Mouse (Mus musculus) spleen, postnatal 10 days (tissue): ENCODE measurements at regions not wholly inside any gene's neighbourhood (a gene's known extent, or its start where the extent isn't known, plus 50 kb on each side); places are given as distances from the start of the nearest gene placed in this dataset.

Experiments
- DNase-seq, 2 experiments: peaks; one replicate each; pipeline ENCODE4 v3.0.0; 2021 to 2022; ENCODE audit warnings: low spot score in 2 of 2

DNA sequence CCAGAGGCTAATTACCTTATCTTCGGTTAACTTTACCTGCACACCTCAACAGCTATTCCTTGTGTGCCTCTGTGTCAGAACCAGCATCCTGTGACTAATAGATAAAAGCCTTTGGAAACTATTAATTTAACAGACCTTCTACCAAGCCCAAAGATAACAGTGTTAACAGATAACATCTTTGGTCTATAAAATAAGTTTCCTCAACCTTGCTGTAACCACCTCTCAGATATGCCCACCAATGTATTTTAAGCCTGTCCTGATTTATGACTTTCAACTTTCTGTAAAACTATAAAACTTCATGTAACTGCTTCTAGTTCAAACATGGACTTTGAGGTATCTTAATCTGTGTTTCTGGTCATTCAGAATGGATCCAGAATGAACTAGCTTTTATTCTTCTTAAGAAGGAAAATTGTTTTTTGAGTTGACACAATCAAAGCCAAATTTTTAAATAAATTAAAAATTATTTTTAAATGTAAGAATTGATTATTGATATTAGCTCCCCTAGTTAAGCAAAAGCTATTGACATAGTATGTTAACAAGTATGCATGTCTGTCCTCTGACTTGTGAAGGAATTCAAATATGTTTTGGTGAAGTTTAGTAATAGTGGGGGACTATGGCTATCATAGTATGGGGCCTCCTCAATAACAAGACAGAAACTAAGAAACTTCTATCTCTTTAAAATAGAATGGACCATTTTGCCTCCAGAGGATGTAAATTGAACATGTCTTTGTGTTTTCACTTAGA, 238.7 kb upstream of the Marcks start:
- DNase-seq: no peak

DNA sequence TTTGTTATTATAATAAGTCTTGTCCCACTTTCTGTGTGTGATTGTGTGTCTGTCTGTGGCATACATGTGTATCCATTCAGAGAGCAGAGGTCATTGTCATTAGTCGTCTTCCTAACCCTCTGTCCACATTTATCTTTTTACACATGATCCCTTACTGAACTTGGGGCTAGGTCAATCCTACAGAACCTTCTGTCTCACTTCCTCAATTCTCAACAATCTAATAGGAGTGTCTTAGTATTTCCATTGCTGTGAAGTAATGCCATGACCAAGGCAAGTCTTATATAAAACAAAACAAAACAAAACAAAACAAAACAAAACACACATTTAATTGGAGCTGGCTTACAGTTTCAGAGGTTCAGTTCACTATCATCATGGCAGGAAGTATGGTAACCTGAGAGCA, 237.5 kb upstream of the Marcks start:
- DNase-seq: no peak

DNA sequence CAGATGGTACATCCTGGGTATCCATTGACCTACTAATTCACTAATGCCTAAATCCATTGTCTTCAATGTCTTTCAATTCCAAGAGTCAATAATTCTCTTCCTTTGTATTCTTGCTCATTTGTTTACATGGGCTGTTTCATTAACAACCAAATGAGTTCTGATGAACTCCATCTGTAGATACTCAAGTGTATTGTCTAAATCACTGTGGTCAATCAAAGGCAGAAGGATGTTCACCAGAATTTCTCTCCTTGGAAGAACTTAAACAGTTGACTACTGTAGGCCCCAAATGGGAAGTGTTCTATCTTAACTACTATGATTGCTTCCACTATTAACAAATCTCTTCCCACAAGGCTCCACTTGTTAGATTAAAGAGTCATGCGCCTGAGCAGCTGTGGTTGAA, 236.9 kb upstream of the Marcks start:
- DNase-seq: no peak

DNA sequence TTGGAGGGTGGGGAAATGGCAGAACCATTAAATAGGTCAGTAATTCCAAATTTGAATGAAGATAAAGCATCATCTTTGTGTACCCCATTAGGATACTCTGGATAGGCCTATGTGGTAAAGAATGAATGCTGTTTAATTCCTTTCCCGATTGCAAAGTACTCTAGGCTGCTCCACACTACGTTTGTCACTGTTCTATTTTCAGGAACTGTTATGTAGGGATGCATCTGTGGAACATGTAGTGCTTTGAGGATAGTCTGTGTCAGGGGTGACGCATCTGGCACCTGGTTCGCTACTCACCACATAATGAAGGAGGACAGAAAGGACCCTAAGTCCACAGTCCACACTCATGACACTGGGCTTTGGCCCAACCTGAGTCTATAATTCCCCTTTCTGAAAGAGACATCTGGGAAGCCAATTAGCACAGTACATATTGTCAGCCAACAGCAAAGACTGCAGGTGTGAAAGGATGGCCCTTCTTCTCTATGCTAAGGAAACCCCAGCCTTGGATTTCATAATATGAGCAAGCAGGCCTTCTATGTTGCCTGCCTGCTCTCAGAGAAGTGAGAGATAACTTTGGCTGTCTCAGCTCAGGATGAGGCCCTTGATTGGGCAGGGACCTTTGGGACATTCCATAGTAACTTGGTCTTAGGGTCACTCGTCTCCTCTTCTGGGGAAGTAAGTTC, 230.4 kb upstream of the Marcks start:
- DNase-seq: no peak

GRCm38 (mm10) chr10:37367796-37368195, 229.1 kb upstream of the Marcks start:
- no peak for DNase-seq

- no peak for DNase-seq
Measured at GRCm38 (mm10) chr10:37364506-37364905, 225.8 kb upstream of the Marcks start.

GRCm38 (mm10) chr10:37360985-37361384, 222.3 kb upstream of the Marcks start:
- DNase-seq: no peak

DNA sequence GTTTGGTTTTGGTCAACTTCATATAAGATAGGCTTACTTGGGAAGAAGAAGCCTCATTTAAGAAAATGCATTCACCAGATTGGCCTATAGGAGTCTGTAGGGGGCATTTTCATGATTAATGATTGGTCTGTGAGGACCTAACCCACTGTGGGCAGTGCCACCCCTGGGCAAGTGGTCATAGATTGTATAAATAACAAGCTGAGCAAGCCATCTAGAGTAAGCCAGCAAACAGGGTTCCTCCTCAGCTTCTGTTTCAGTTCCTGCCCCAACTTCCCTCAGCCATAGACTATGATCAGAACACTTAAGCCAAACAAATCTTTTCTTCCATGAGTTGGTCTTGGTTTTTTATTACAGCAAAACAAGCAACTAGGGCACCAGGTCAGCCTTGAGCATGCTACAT, 220.2 kb upstream of the Marcks start:
- DNase-seq: no peak

DNA sequence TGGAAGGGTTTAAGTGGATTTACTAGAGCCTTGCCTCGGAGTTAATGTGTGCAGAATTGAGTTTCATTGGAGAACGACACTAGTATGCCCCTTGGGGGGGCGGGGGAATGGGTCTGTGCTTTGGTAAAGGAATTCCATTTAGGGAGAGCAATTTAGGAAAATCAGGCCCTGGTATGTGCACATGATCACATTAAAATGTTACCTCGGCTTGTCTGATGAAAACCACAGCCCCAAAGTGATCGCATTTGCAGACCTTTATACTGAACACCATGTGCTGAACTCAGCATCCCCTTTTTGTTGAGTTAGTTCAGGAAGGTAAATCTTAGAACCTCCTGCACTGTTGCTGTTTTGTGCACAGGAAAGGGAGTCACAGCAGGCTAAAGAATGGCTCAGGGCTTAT, 219.6 kb upstream of the Marcks start:
- DNase-seq: no peak

- DNase-seq: no peak
Measured at GRCm38 (mm10) chr10:37357304-37358060, 218.8 kb upstream of the Marcks start.

DNA sequence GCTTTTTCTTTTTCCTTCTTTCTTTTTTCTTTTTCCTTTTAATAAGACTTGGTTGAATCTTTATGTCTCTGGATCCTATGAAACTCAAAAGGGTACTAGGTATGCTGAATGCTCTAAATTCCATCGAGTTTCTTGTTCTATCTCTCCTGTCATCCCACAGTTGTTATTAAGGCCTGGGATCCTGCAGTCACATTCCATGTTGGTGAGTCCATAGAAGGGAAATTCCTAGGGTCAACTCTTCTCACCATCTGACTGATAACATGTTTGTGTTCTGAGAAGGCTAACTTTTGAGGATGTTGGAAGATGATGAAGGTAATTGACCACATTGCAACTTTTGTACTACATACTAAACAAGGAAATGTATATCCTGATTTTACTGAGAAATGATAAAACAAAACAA, 210.5 kb upstream of the Marcks start:
- DNase-seq: no peak

DNA sequence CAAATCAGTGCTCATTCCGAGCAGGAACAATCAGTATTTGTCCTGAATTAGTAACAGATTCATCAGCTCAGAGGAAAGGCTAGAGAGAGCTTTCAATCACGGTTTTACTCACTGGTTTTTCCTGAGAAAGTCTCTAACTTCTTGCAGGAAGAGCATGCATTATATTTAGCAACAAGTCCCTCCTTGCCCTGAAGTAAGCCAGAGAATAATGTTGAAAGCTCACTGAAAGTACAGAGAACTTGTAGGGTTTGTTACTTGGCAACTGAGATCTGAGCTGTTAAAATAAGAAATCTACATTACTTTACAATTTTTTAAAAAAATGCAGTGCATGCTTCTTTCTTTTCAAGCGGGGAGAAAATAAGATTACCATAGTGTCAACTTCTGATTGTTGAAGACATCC, 209.7 kb upstream of the Marcks start:
- DNase-seq: no peak

DNA sequence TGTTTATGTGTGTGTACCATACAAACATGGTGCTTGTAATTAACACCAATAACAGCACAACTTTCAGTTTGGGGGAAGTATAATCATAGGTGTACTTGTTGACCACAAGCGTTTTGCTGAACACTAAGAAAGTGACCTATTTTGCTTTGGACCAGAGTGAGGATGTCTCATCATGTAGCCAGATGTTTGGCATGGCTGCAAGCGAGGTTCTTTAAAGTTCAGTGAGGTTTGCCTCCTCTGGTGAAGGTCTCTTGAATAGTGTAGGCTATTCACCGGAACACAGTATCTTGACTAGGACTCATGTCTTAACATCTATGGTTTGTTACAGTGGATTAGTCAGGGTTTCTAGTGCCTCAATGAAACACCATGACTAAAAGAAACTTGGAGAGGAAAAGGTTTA, 208.9 kb upstream of the Marcks start:
- no peak for DNase-seq

DNA sequence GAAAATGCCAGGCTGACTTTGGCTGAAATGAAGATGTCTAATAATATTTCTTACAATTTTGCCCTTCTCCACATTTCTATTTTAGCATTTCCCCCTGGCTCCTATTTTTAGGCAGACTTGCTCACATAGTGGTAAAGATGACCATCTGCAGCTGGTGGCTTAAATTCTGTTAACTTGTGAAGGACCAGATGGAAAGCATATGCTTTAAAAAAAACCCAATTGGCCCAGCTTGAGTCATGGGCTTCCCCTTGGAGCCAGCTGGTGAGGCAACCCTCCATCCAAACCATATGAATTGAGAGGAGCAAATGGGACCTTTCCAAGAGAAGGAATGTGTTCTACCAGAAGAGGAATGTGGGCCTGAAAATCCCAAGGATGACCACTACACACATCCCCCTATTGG, 204.0 kb upstream of the Marcks start:
- DNase-seq: no peak

- DNase-seq: no peak
Measured at GRCm38 (mm10) chr10:37339658-37340057, 200.9 kb upstream of the Marcks start.

- DNase-seq: peak in 1 of 2 experiments; percentile 31
Measured at GRCm38 (mm10) chr10:37338073-37338912, 199.6 kb upstream of the Marcks start.

- no peak for DNase-seq
Measured at GRCm38 (mm10) chr10:37337172-37337620, 198.5 kb upstream of the Marcks start.

DNA sequence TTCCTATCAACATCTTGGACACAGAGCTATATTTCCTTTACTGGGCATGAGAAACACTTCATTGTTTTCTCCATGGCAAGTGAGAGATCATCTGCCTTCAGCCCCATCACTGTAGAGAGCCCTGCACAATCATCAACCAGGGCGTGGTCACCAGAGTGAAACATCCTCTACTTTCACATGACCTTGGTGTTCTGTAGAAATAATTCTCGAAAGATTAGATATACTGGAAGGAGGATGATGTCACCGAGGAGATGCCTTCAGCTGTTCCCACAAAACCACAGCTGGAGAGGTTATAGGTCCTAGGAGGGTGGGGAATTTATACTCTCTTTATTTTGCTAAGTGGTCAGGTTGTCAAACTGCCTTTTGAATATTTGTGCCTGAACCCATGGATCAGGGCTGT, 196.4 kb upstream of the Marcks start:
- DNase-seq: no peak

GRCm38 (mm10) chr10:37326168-37326534, 187.4 kb upstream of the Marcks start:
- no peak for DNase-seq

GRCm38 (mm10) chr10:37325514-37326167, 186.9 kb upstream of the Marcks start:
- no peak for DNase-seq

- DNase-seq: no peak
Measured at GRCm38 (mm10) chr10:37323689-37324088, 185.0 kb upstream of the Marcks start.
